Mouse (Mus musculus) mesoderm, embryonic 11.5 days (tissue): ENCODE measurements around the gene Gm21818.
"Not testable (repeated sequence)": the region's sequence is repeated elsewhere in the genome, so short reads cannot be mapped to it uniquely, and the experiment has no call there.

Experiments used
- DNase-seq: peaks from one replicate; pipeline ENCODE4 v3.0.0-alpha.2; 2012; ENCODE audit warnings: low read depth, low spot score

Gm21818 gene

GRCm38 (mm10) chr13:120172133-120172532 is at the start of gene Gm21818:
Gene Gm21818, plus strand, starts transcription at chr13:120172433.
- not testable (repeated sequence) for DNase-seq

- DNase-seq = not testable (repeated sequence)
These were observed 32.3 kb upstream of the Gm21818 start, which contains the start of gene Gm20767 for GRCm38 (mm10) chr13:120139946-120140345. Gene Gm20767, plus strand, starts transcription at chr13:120140246.

GRCm38 (mm10) chr13:120142348-120142747 is 29.9 kb upstream of the Gm21818 start:
- DNase-seq = not testable (repeated sequence)

- DNase-seq = not testable (repeated sequence)
These were observed 22.4 kb upstream of the Gm21818 start for GRCm38 (mm10) chr13:120149660-120150407.

GRCm38 (mm10) chr13:120150589-120150988 is 21.6 kb upstream of the Gm21818 start:
- not testable (repeated sequence) for DNase-seq

GRCm38 (mm10) chr13:120168301-120168700 is 3.9 kb upstream of the Gm21818 start:
- DNase-seq = not testable (repeated sequence)

- DNase-seq = not testable (repeated sequence)
These were observed 24.1 kb downstream of the Gm21818 start for GRCm38 (mm10) chr13:120196189-120196821.

- not testable (repeated sequence) for DNase-seq
These were observed 43.6 kb downstream of the Gm21818 start, which contains the start of gene Gm21762 for GRCm38 (mm10) chr13:120215847-120216246. Gene Gm21762, minus strand, starts transcription at chr13:120215947.

- not testable (repeated sequence) for DNase-seq
These were observed 48.7 kb downstream of the Gm21818 start for GRCm38 (mm10) chr13:120220922-120221321.

GRCm38 (mm10) chr13:120223012-120223659 is 50.9 kb downstream of the Gm21818 start:
- DNase-seq = not testable (repeated sequence)
